Mouse (Mus musculus): ENCODE results near the gene Sf3a2. TPM values are rescaled to one million over a fixed set of nuclear protein-coding genes. Genes with fewer than 3 reads are reported as not detected.

The Sf3a2 gene
- polyA plus RNA-seq, 1 experiment from 2014 or later, result 77.7 TPM

DNA sequence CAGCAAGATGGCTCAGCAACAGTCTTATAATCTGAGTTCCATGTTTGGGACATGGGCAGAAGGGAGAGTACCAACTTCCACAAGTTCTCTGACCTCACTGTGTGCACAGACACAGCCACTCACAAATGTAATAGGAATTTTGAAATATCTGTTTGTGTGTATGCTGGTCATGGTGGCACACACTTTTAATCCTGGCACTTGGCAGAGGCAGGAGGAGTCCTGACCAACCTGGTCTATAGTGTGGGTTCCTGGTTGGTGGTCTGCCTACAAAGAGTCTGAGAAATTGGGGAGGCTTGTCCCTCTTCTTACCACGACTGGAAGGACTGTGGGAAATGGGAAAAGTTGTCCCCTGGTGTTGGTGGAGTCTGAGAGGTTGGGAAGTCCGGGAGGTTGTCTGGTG lies 41.5 kb upstream of the Sf3a2 start:
- H3K4me1 ChIP-seq (ENCODE audit: control insufficient read depth, insufficient read depth, low read length), result peaks cover 27% of the 10 kb centered on the region

DNA sequence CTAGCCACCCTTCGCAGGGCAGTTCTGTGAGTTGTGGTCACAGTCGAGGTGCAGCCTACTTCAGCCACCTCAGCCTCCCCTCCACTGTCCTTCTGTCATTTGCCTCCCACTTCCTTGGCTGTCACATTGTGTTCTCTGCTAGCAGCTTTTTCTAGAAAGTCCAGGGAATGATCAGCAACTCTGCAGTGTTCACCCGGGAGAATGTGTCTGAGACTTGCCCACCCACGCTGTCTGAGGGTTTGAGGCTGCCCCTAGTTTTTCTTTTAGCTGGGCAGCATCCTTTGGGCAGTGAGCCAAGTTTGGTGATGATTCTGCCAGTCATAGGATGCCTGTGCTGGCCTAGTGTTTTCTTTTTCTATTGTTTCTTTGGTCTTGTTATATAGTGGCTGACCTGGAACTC lies 41.0 kb upstream of the Sf3a2 start:
- peaks cover 25% of the 10 kb centered on the region for H3K4me1 ChIP-seq (ENCODE audit: control insufficient read depth, insufficient read depth, low read length)
- peak overlapping the region; percentile 95 for H3K4me2 ChIP-seq (replicated peaks; ENCODE audit: low read depth, low read length)
- H3K27ac ChIP-seq (ENCODE audit: low read length), result no peak overlapping the region
- ATAC-seq (ENCODE audit: insufficient number of reproducible peaks, insufficient read depth, low FRiP score, low read depth), result no peak
- H3K27me3 ChIP-seq (ENCODE audit: control insufficient read depth, insufficient read depth, low read length), result no peaks in the 10 kb centered on the region
- H3K9ac ChIP-seq (replicated peaks; ENCODE audit: low read depth, low read length), result no peak overlapping the region
- no peak overlapping the region for H3K4me3 ChIP-seq (ENCODE audit: low read depth, low read length)
- H3K9me3 ChIP-seq (ENCODE audit: control insufficient read depth, low read depth, low read length), result no peaks in the 10 kb centered on the region
- WGBS, result 67% methylated on average over 4 of the region's 4 CpGs
- H3K36me3 ChIP-seq (ENCODE audit: control insufficient read depth, insufficient read depth, low read length), result no peaks in the 10 kb centered on the region

More for the DNA sequence above, 41.5 kb upstream of the Sf3a2 start:
- Histone ChIP-seq H3K9ac (replicated peaks; ENCODE audit: low read depth, low read length) (0 out of 2 replicates have a peak overlapping the region, but pooled peaks have one; percentile 88), H3K4me3 (ENCODE audit: low read depth, low read length) (peak overlapping the region; percentile 88), H3K36me3 (ENCODE audit: control insufficient read depth, insufficient read depth, low read length) (no peaks in the 10 kb centered on the region), H3K27me3 (ENCODE audit: control insufficient read depth, insufficient read depth, low read length) (no peaks in the 10 kb centered on the region), H3K27ac (ENCODE audit: low read length) (no peak overlapping the region), H3K9me3 (ENCODE audit: control insufficient read depth, low read depth, low read length) (no peaks in the 10 kb centered on the region), H3K4me2 (replicated peaks; ENCODE audit: low read depth, low read length) (peak overlapping the region; percentile 95)
- WGBS, result 66% methylated on average over 2 of the region's 2 CpGs
- no peak for ATAC-seq (ENCODE audit: insufficient number of reproducible peaks, insufficient read depth, low FRiP score, low read depth)

DNA sequence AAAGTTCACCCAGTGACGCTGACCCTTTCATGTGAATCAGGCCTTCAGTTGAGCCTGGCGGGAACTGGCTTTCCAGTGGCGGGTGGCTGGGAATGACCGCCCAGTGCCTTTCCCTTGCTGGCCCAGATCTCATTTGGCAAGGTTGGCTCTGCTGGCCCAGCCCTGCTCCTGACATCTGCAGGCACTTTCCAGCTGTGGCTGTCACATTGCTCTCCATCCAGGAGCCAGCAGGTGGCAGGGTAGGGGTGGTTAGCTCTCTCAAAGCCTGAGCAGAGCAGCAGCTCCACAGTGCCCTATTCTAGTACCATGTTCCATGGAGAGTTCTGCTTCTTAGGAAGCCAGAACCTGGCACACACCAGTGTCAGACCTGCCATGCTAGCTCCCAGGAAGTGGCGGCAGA lies 40.3 kb upstream of the Sf3a2 start:
- no peak overlapping the region for H3K4me3 ChIP-seq (ENCODE audit: low read depth, low read length)
- no peak for ATAC-seq (ENCODE audit: insufficient number of reproducible peaks, insufficient read depth, low FRiP score, low read depth)
- 35% methylated on average over 5 of the region's 5 CpGs for WGBS
- H3K27ac ChIP-seq (ENCODE audit: low read length), result no peak overlapping the region
- H3K9ac ChIP-seq (replicated peaks; ENCODE audit: low read depth, low read length), result no peak overlapping the region
- no peaks in the 10 kb centered on the region for H3K9me3 ChIP-seq (ENCODE audit: control insufficient read depth, low read depth, low read length)
- no peaks in the 10 kb centered on the region for H3K27me3 ChIP-seq (ENCODE audit: control insufficient read depth, insufficient read depth, low read length)
- H3K4me1 ChIP-seq (ENCODE audit: control insufficient read depth, insufficient read depth, low read length), result peaks cover 25% of the 10 kb centered on the region
- peak overlapping the region; percentile 95; the same call in 1 of the 2 replicates for H3K4me2 ChIP-seq (replicated peaks; ENCODE audit: low read depth, low read length)
- no peaks in the 10 kb centered on the region for H3K36me3 ChIP-seq (ENCODE audit: control insufficient read depth, insufficient read depth, low read length)

DNA sequence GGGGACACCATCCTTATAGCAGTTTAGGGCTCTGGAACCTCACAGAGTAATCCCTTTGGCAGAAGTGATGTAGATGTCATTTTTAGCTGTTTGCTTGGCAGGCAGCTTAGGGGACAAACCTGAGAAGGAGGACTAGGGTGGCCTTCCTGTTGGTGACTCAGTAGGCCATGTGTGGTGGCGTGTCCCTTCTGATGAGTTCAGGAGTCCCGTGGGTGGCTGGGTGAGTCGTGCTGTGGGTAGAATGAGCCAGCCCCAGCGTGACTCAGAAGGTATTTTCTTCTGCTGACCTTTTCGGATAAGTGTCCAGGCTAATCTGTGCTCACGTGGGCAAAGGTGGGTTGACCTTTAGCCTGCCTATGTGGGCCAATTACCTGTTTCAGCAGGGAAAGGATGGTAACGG lies 39.3 kb upstream of the Sf3a2 start:
- no peaks in the 10 kb centered on the region for H3K36me3 ChIP-seq (ENCODE audit: control insufficient read depth, insufficient read depth, low read length)
- H3K9me3 ChIP-seq (ENCODE audit: control insufficient read depth, low read depth, low read length), result no peaks in the 10 kb centered on the region
- H3K27ac ChIP-seq (ENCODE audit: low read length), result no peak overlapping the region
- H3K4me2 ChIP-seq (replicated peaks; ENCODE audit: low read depth, low read length), result no peak overlapping the region
- no peak for ATAC-seq (ENCODE audit: insufficient number of reproducible peaks, insufficient read depth, low FRiP score, low read depth)
- no peaks in the 10 kb centered on the region for H3K27me3 ChIP-seq (ENCODE audit: control insufficient read depth, insufficient read depth, low read length)
- no peak overlapping the region for H3K9ac ChIP-seq (replicated peaks; ENCODE audit: low read depth, low read length)
- peaks cover 25% of the 10 kb centered on the region for H3K4me1 ChIP-seq (ENCODE audit: control insufficient read depth, insufficient read depth, low read length)
- no peak overlapping the region for H3K4me3 ChIP-seq (ENCODE audit: low read depth, low read length)
- WGBS, result 78% methylated on average over 7 of the region's 7 CpGs

DNA sequence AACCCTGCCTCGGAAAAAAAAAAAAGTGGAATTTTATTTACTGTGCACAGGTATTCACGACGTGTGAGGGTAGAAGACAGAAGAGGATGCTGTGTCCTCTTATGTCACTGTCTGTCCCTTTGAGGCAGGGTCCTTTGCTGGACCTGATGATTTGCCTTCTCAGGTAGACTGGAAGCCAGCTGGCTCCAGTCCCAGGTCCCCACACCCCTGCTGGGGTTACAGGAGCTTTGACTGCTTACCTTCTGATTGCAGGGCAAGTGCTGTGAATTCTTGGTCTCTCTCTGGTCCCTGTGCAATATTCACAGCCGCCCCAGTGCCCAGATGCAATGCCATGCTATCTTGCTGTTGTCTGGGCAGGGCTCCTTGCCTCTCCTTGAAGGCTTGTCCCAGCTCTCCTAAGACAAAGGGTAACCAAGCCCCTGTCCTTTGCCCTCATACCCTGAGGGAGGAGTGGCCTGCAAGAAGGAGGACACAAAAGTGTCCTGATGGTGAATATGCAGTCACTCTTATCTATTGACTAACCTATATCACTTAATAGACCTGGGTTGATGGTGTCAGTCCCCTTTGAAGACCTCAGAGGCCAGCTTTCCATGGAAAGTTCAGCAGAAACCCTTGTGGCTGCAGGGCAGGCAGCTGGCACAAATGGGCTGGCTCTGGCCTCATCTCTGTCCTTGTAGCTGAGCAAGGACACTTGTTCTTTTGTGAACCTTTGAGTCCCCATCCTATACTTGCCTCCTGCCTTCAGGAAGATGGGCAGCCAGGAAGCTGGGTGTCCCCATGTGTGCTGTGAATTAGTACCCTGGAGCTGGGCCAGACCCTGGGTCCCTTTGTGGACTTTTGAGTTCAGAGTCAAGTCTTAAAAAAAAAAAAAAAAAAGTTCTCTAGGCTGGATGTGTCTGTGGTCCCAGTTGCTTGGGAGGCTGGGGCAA lies 37.1 kb upstream of the Sf3a2 start:
- peaks cover 13% of the 10 kb centered on the region for H3K36me3 ChIP-seq (ENCODE audit: control insufficient read depth, insufficient read depth, low read length)
- H3K4me3 ChIP-seq (ENCODE audit: low read depth, low read length), result no peak overlapping the region
- no peak overlapping the region for H3K27ac ChIP-seq (ENCODE audit: low read length)
- ATAC-seq (ENCODE audit: insufficient number of reproducible peaks, insufficient read depth, low FRiP score, low read depth), result no peak
- no peak overlapping the region for H3K9ac ChIP-seq (replicated peaks; ENCODE audit: low read depth, low read length)
- no peaks in the 10 kb centered on the region for H3K27me3 ChIP-seq (ENCODE audit: control insufficient read depth, insufficient read depth, low read length)
- peaks cover 23% of the 10 kb centered on the region for H3K4me1 ChIP-seq (ENCODE audit: control insufficient read depth, insufficient read depth, low read length)
- no peaks in the 10 kb centered on the region for H3K9me3 ChIP-seq (ENCODE audit: control insufficient read depth, low read depth, low read length)
- WGBS, result 78% methylated on average over 4 of the region's 4 CpGs
- H3K4me2 ChIP-seq (replicated peaks; ENCODE audit: low read depth, low read length), result no peak overlapping the region

DNA sequence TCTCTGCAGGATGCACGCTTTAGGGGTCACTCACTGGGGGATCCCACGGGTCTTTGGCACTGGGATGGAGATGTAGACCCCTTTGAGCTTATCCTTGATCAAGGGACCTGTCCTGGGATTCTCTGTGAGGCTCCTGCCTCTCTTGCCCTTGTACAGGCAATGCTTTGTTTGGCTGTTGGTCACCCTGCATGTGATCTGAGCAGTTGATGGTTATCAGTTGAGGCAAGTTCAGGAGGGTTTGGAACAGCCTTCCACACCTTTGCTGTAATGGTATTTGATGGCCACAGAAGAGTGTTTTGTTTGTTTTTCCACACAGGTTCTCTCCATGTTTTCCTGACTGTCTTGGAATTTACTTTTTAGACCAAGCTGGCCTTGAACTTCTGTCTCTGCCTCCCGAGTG lies 36.2 kb upstream of the Sf3a2 start:
- H3K9ac ChIP-seq (replicated peaks; ENCODE audit: low read depth, low read length), result no peak overlapping the region
- 68% methylated on average over 3 of the region's 3 CpGs for WGBS
- H3K27me3 ChIP-seq (ENCODE audit: control insufficient read depth, insufficient read depth, low read length), result no peaks in the 10 kb centered on the region
- H3K4me3 ChIP-seq (ENCODE audit: low read depth, low read length), result no peak overlapping the region
- no peak for ATAC-seq (ENCODE audit: insufficient number of reproducible peaks, insufficient read depth, low FRiP score, low read depth)
- no peak overlapping the region for H3K27ac ChIP-seq (ENCODE audit: low read length)
- H3K4me1 ChIP-seq (ENCODE audit: control insufficient read depth, insufficient read depth, low read length), result peaks cover 14% of the 10 kb centered on the region
- peaks cover 22% of the 10 kb centered on the region for H3K36me3 ChIP-seq (ENCODE audit: control insufficient read depth, insufficient read depth, low read length)
- no peaks in the 10 kb centered on the region for H3K9me3 ChIP-seq (ENCODE audit: control insufficient read depth, low read depth, low read length)
- no peak overlapping the region for H3K4me2 ChIP-seq (replicated peaks; ENCODE audit: low read depth, low read length)

DNA sequence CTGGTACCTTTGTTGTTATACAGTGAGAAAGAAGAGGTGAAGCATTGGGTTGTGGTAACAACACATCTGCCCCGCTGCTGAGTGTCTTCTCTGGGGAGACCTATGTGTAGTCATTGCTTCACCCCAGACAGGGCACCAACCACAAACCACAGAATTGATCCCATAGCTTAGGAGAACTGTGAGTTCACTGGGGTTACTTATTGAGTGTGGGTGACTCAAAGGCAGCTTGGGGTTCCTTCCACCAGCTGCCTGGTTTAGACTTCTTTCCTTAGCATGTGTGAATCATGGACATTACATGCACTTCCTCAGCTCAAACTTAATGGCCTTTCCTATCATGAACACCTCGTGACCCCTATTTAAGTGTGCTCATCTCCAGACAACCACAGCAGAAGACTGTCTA lies 34.5 kb upstream of the Sf3a2 start:
- Histone ChIP-seq H3K4me1 (ENCODE audit: control insufficient read depth, insufficient read depth, low read length) (0 out of 2 replicates have a peak, but pooled peaks cover 5% of the 10 kb centered on the region), H3K4me2 (replicated peaks; ENCODE audit: low read depth, low read length) (no peak overlapping the region), H3K9me3 (ENCODE audit: control insufficient read depth, low read depth, low read length) (no peaks in the 10 kb centered on the region), H3K36me3 (ENCODE audit: control insufficient read depth, insufficient read depth, low read length) (peaks cover 36% of the 10 kb centered on the region), H3K4me3 (ENCODE audit: low read depth, low read length) (no peak overlapping the region), H3K27ac (ENCODE audit: low read length) (no peak overlapping the region), H3K9ac (replicated peaks; ENCODE audit: low read depth, low read length) (no peak overlapping the region), H3K27me3 (ENCODE audit: control insufficient read depth, insufficient read depth, low read length) (no peaks in the 10 kb centered on the region)
- no peak for ATAC-seq (ENCODE audit: insufficient number of reproducible peaks, insufficient read depth, low FRiP score, low read depth)
- WGBS, result 95% methylated on average over 2 of the region's 2 CpGs

DNA sequence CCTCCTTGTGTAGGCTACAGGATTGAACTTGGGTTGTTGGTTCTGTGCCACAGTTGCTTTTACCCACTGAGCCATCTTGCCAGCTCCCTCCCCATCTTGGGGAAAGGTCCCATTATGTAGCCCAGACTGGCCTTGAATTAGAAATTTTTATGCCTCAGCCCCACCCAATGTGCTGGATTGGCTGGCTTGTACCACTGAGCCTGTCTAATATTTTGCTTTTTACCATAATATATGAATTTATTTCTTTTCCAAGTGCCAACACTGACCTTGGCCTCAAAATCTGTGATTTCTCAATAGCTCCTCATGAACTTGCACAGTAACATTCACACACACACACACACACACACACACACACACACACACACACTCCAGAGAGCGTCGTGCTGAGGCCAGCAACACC lies 32.3 kb upstream of the Sf3a2 start:
- no peaks in the 10 kb centered on the region for H3K27me3 ChIP-seq (ENCODE audit: control insufficient read depth, insufficient read depth, low read length)
- H3K4me2 ChIP-seq (replicated peaks; ENCODE audit: low read depth, low read length), result no peak overlapping the region
- no peak overlapping the region for H3K27ac ChIP-seq (ENCODE audit: low read length)
- peaks cover 54% of the 10 kb centered on the region for H3K36me3 ChIP-seq (ENCODE audit: control insufficient read depth, insufficient read depth, low read length)
- ATAC-seq (ENCODE audit: insufficient number of reproducible peaks, insufficient read depth, low FRiP score, low read depth), result no peak
- H3K9ac ChIP-seq (replicated peaks; ENCODE audit: low read depth, low read length), result no peak overlapping the region
- H3K9me3 ChIP-seq (ENCODE audit: control insufficient read depth, low read depth, low read length), result no peaks in the 10 kb centered on the region
- H3K4me3 ChIP-seq (ENCODE audit: low read depth, low read length), result no peak overlapping the region
- 0 out of 2 replicates have a peak, but pooled peaks cover 3% of the 10 kb centered on the region for H3K4me1 ChIP-seq (ENCODE audit: control insufficient read depth, insufficient read depth, low read length)
- 74% methylated on average over 2 of the region's 2 CpGs for WGBS

Data from stomach, embryonic 14.5 days (tissue).